Mouse (Mus musculus) olfactory bulb, adult 2 months (tissue): ENCODE measurements around the gene Clk2.

ENCODE experiments used
- CTCF ChIP-seq: fragments of 200-500 bp; IDR thresholded peaks from 2 replicates; pipeline ENCODE4 v1.5.1; 2012; ENCODE audit warnings: low read depth, mild to moderate bottlenecking, low read length, moderate library complexity; ENCODE audit not compliant: insufficient read depth
- POLR2A ChIP-seq: fragments of 200-500 bp; IDR thresholded peaks from 2 replicates; pipeline ENCODE4 v1.6.1; 2012; ENCODE audit warnings: mild to moderate bottlenecking, low read depth, low read length, moderate library complexity; ENCODE audit not compliant: insufficient read depth

DNA sequence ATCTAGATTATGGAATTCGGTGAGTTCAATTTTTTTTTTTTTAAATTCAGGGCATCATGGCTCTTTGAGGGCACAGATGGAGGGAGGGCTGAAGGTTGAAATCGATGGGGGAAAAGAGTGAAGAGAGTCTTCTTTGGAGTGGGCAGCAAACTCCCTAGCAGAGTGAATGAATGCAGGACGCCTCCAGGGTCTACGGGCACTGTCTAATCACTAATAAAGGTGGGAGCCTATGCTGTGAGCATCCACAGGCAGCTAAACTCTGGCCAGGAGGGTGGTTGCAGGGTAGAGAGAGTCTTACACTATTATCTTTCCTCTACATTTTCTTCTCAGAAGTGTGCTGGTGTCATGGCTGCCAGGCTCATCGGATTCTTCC lies 38.5 kb downstream of the Clk2 start:
- TF ChIP-seq CTCF (no peak), POLR2A (no peak)
